Mouse (Mus musculus): ENCODE data around the gene Gm10762. TPM values are rescaled to one million over a fixed set of nuclear protein-coding genes. Genes with fewer than 3 reads are reported as not detected.
"Not testable (repeated sequence)": the region's sequence is repeated elsewhere in the genome, so short reads cannot be mapped to it uniquely, and the experiment has no call there.

Gm10762 gene
- 21.8 and 21.9 TPM in 2 replicates for polyA plus RNA-seq (2015; fragmentation: Nextera tagmentation; extraction: Ambion mirVana)

- ATAC-seq (ENCODE audit: low FRiP score, low read depth) = peak; percentile 69
- H3K9me3 ChIP-seq = no peaks in the 10 kb centered on the region
- H3K4me2 ChIP-seq = peak within 1 kb of the TSS; percentile 61
- H3K4me3 ChIP-seq = peak within 1 kb of the TSS; percentile 70
- H3K36me3 ChIP-seq = no peaks in the 10 kb centered on the region
- peak within 1 kb of the TSS; percentile 100 for H3K9ac ChIP-seq
- no peaks in the 10 kb centered on the region for H3K27me3 ChIP-seq
- peak within 1 kb of the TSS; percentile 100 for H3K27ac ChIP-seq (replicated peaks)
- WGBS = under 1% methylated on average over 69 of the region's 80 CpGs
- peaks cover 15% of the 10 kb centered on the region for H3K4me1 ChIP-seq (replicated peaks)
Observed at GRCm38 (mm10) chr2:128967661-128968441, at the start of gene Gm10762. Gm10762 (minus strand) TSS chr2:128967725.

- not testable (repeated sequence) for H3K9me3 ChIP-seq; H3K27ac ChIP-seq (replicated peaks); ATAC-seq (ENCODE audit: low FRiP score, low read depth); H3K4me3 ChIP-seq; H3K4me1 ChIP-seq (replicated peaks); H3K27me3 ChIP-seq; H3K4me2 ChIP-seq; H3K9ac ChIP-seq; H3K36me3 ChIP-seq
- 86% methylated on average over 2 of the region's 2 CpGs for WGBS
Observed at GRCm38 (mm10) chr2:129008867-129009266, 41.3 kb upstream of the Gm10762 start.

GRCm38 (mm10) chr2:129006194-129006749 is 38.7 kb upstream of the Gm10762 start:
- 62% methylated on average over 4 of the region's 4 CpGs for WGBS
- ATAC-seq (ENCODE audit: low FRiP score, low read depth) = no peak
- no peaks in the 10 kb centered on the region for H3K36me3 ChIP-seq

DNA sequence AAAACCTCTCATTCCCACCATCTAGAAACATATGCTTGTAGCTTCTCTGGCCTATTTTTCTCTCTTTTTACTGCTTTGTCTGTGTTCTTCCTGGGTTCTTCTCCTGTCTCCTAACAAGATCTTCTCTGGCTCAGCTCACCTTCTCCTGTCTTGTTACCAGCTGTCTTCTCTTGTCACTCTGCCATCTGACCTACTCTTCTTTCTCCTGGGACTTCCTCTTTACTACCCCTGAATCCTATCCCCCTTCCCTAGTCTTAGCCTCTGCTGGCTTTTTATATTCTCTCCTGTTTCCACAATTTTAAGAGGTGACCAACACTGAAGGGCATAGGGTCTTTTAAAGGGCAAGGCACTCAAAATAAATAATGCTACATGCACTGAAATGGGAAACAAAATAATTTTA is 37.3 kb upstream of the Gm10762 start:
- Histone ChIP-seq H3K36me3 (no peaks in the 10 kb centered on the region), H3K27ac (replicated peaks) (no peak overlapping the region), H3K9me3 (no peaks in the 10 kb centered on the region), H3K4me3 (no peak overlapping the region), H3K4me2 (no peak overlapping the region), H3K4me1 (replicated peaks) (no peaks in the 10 kb centered on the region), H3K9ac (no peak overlapping the region), H3K27me3 (no peaks in the 10 kb centered on the region)
- ATAC-seq (ENCODE audit: low FRiP score, low read depth) = no peak

More at GRCm38 (mm10) chr2:129006194-129006749, 38.7 kb upstream of the Gm10762 start:
- no peak overlapping the region for H3K4me2 ChIP-seq
- no peaks in the 10 kb centered on the region for H3K4me1 ChIP-seq (replicated peaks)
- no peak overlapping the region for H3K27ac ChIP-seq (replicated peaks)
- H3K4me3 ChIP-seq = no peak overlapping the region
- H3K27me3 ChIP-seq = no peaks in the 10 kb centered on the region
- H3K9ac ChIP-seq = no peak overlapping the region
- no peaks in the 10 kb centered on the region for H3K9me3 ChIP-seq

- Histone ChIP-seq H3K36me3 (no peaks in the 10 kb centered on the region), H3K9ac (no peak overlapping the region), H3K9me3 (no peaks in the 10 kb centered on the region), H3K27ac (replicated peaks) (no peak overlapping the region), H3K4me2 (no peak overlapping the region), H3K4me3 (no peak overlapping the region), H3K27me3 (no peaks in the 10 kb centered on the region), H3K4me1 (replicated peaks) (no peaks in the 10 kb centered on the region)
- no peak for ATAC-seq (ENCODE audit: low FRiP score, low read depth)
- 86% methylated on average over 3 of the region's 3 CpGs for WGBS
Observed at GRCm38 (mm10) chr2:128984746-128985145, 17.2 kb upstream of the Gm10762 start.

GRCm38 (mm10) chr2:128975572-128975971 is 8.0 kb upstream of the Gm10762 start:
- no peak overlapping the region for H3K9ac ChIP-seq
- no peak overlapping the region for H3K27ac ChIP-seq (replicated peaks)
- H3K4me3 ChIP-seq = no peak overlapping the region
- H3K4me1 ChIP-seq (replicated peaks) = no peaks in the 10 kb centered on the region
- no peak for ATAC-seq (ENCODE audit: low FRiP score, low read depth)
- H3K36me3 ChIP-seq = no peaks in the 10 kb centered on the region
- no peak overlapping the region for H3K4me2 ChIP-seq
- H3K9me3 ChIP-seq = no peaks in the 10 kb centered on the region
- H3K27me3 ChIP-seq = no peaks in the 10 kb centered on the region
- 80% methylated on average over 4 of the region's 4 CpGs for WGBS

DNA sequence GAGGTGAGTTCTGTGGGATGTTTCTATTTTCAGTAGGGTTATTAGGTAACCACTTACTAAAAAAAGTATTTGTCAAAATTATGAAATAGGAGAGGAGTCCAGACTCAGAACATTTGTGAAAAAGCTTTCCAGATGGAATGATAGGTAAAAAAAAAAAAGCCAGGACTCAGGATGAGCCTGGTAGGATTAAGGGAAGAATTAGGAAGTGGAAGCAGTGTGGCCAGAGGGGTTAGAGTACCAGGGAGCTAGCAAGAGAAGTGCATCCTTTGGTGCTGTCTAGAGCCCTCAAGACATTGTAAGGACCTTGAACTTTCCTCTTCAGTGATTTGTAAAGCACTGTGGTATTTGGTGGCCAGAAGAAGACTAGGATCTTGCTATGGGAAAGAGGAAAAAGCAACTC is 4.8 kb upstream of the Gm10762 start:
- no peaks in the 10 kb centered on the region for H3K27me3 ChIP-seq
- H3K27ac ChIP-seq (replicated peaks) = no peak overlapping the region
- H3K36me3 ChIP-seq = no peaks in the 10 kb centered on the region
- peaks cover 3% of the 10 kb centered on the region for H3K4me1 ChIP-seq (replicated peaks)
- no peak overlapping the region for H3K4me2 ChIP-seq
- H3K9me3 ChIP-seq = no peaks in the 10 kb centered on the region
- ATAC-seq (ENCODE audit: low FRiP score, low read depth) = no peak
- H3K9ac ChIP-seq = no peak overlapping the region
- no peak overlapping the region for H3K4me3 ChIP-seq

- peak overlapping the region; percentile 70 for H3K4me3 ChIP-seq
- H3K27me3 ChIP-seq = no peaks in the 10 kb centered on the region
- H3K4me2 ChIP-seq = peak overlapping the region; percentile 61
- peak overlapping the region; percentile 100 for H3K9ac ChIP-seq
- peak overlapping the region; percentile 100 for H3K27ac ChIP-seq (replicated peaks)
- peaks cover 15% of the 10 kb centered on the region for H3K4me1 ChIP-seq (replicated peaks)
- H3K9me3 ChIP-seq = no peaks in the 10 kb centered on the region
- no peaks in the 10 kb centered on the region for H3K36me3 ChIP-seq
- ATAC-seq (ENCODE audit: low FRiP score, low read depth) = no peak
Observed at GRCm38 (mm10) chr2:128968475-128969083, 1.1 kb upstream of the Gm10762 start.

- under 1% methylated on average over 65 of the region's 65 CpGs for WGBS
- peak within 1 kb of the TSS; percentile 70 for H3K4me3 ChIP-seq
- ATAC-seq (ENCODE audit: low FRiP score, low read depth) = peak; percentile 98
- peaks cover 15% of the 10 kb centered on the region for H3K4me1 ChIP-seq (replicated peaks)
- H3K27ac ChIP-seq (replicated peaks) = peak within 1 kb of the TSS; percentile 100
- no peaks in the 10 kb centered on the region for H3K27me3 ChIP-seq
- H3K36me3 ChIP-seq = no peaks in the 10 kb centered on the region
- no peaks in the 10 kb centered on the region for H3K9me3 ChIP-seq
- peak within 1 kb of the TSS; percentile 61 for H3K4me2 ChIP-seq
- H3K9ac ChIP-seq = peak within 1 kb of the TSS; percentile 100
Observed at GRCm38 (mm10) chr2:128966641-128967580, 614 bp downstream of the Gm10762 start, which contains the start of gene Zc3h6. Zc3h6 (plus strand) TSS chr2:128967402.

GRCm38 (mm10) chr2:128966236-128966635 is 1.3 kb downstream of the Gm10762 start:
- 6% methylated on average over 6 of the region's 6 CpGs for WGBS

DNA sequence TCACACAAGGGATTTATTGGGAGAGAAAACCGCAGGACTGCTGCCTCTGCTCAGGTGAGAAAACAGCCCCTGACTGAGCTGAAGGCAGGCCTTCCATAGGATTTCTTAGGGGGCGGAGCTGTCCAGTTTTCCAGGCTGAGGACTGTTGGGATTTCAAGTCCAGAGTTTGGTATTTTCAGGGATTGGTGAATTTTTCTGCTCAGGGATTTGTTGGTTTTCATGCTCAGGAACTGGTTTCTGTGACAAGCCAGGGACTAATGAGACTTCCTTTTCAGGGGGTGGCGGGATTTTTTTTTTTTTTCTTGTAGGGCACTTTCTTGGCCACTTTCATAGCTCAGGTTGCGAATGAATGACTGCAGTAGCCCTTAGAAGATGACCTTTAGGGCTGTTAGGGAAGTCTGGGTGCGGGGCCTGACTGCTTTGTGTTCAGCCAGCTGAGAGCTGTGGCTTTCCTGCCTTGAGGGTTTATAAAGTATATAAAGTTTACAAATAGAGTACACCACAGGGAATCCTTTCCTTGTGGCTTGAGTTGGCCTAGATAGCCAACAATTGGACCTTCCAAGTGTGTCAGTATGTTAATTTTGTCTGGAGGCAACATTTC is 1.9 kb downstream of the Gm10762 start:
- Histone ChIP-seq H3K4me1 (replicated peaks) (peaks cover 15% of the 10 kb centered on the region), H3K4me2 (peak overlapping the region; percentile 61), H3K27me3 (no peaks in the 10 kb centered on the region), H3K9ac (0 out of 2 replicates have a peak overlapping the region, but pooled peaks have one; percentile 31), H3K9me3 (no peaks in the 10 kb centered on the region), H3K36me3 (no peaks in the 10 kb centered on the region), H3K4me3 (no peak overlapping the region), H3K27ac (replicated peaks) (peak overlapping the region; percentile 100)
- no peak for ATAC-seq (ENCODE audit: low FRiP score, low read depth)
- 39% methylated on average over 5 of the region's 5 CpGs for WGBS

More at GRCm38 (mm10) chr2:128966236-128966635, 1.3 kb downstream of the Gm10762 start:
- Histone ChIP-seq H3K36me3 (no peaks in the 10 kb centered on the region), H3K4me1 (replicated peaks) (peaks cover 15% of the 10 kb centered on the region), H3K9ac (peak overlapping the region; percentile 100; the same call in 1 of the 2 replicates), H3K27me3 (no peaks in the 10 kb centered on the region), H3K9me3 (no peaks in the 10 kb centered on the region), H3K4me3 (peak overlapping the region; percentile 70), H3K4me2 (peak overlapping the region; percentile 61), H3K27ac (replicated peaks) (peak overlapping the region; percentile 100)
- ATAC-seq (ENCODE audit: low FRiP score, low read depth) = no peak

All from hindbrain, embryonic 15.5 days (tissue).